Mouse (Mus musculus): ENCODE results near the gene Cald1. TPM values are rescaled to one million over a fixed set of nuclear protein-coding genes. Genes with fewer than 3 reads are reported as not detected.

The Cald1 gene
- polyA plus RNA-seq (2016; fragmentation: Nextera tagmentation; extraction: Ambion mirVana), result 342 and 370 TPM in 2 replicates

DNA sequence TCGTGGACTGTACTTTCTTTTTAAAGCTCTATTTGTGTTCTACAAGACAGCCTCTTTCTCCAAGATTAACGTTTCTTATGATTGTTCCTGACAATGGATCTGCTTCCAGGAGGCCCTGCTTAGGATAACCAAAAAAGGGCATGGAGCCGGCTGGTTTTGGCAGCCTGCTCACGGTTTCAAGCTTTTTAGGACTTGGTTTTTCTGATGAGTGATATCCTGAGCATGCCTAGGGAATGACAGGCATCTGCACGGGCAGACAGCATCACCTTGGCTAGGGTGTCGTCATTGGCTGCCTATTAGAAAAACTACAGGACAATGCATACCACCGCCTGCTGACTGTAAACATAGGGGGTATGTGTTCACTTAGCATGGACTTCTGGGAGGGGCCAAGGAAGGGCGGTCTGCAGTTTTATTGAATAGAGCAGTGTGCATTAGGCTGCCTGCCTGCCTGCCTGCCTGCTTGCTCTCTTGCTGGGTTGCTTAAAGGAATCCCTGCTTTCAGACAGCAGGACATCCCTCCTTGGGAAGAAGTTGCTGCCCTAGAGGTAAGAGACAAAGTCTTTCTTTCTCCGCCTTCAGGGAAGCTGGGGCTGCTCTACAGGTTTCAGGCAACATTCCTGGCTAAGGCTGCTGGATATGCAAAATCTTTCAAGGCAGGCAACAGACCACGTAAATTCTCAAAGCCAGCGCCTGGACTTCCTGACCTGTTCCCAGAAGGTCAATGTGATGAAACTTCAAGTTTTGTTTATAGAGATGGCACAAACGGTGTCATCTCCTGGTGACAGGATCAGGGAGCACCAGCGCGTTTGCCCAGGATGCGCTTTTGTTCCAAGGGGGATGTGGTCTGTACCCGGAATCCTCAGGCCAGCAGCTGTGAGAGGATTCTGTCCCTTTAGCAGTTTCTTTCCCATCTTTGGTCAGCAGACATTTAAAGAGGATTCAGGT, at the start of gene Cald1:
Gene Cald1 (plus strand): TSS at position 380 of the 945 bp plus-strand sequence.
- Histone ChIP-seq H3K4me1 (peaks cover 42% of the 10 kb centered on the region), H3K27me3 (no peaks in the 10 kb centered on the region), H3K9me3 (no peaks in the 10 kb centered on the region), H3K4me2 (replicated peaks) (peak within 1 kb of the TSS; percentile 58), H3K36me3 (no peaks in the 10 kb centered on the region), H3K27ac (peak within 1 kb of the TSS; percentile 88), H3K9ac (peak within 1 kb of the TSS; percentile 57), H3K4me3 (peak within 1 kb of the TSS; percentile 48)
- ATAC-seq (ENCODE audit: insufficient number of reproducible peaks, insufficient read depth, low FRiP score, low TSS enrichment), result peak; percentile 85
- 4% methylated on average over 16 of the region's 16 CpGs for WGBS

DNA sequence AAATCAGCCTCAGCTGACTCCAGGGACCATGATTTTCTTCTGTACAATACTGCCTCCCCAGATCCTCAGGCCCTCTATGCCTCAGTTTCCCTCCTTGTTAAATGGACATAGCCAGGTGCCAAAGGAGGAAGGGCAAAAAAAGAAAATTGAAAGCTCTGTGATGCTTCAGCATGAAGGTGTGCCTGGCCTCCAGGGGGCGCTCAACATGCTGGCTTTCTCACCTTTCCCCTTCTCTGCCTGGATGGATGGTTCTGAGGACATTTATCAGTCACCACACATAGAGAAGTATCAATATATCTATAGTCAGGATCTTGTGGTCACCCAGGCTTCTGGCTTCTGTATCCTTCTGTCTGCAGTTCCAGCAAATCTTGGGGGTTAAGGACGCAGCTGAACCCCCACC, 49.3 kb upstream of the Cald1 start:
- Histone ChIP-seq H3K4me2 (replicated peaks) (no peak overlapping the region), H3K27ac (no peak overlapping the region), H3K36me3 (no peaks in the 10 kb centered on the region), H3K27me3 (no peaks in the 10 kb centered on the region), H3K9ac (no peak overlapping the region), H3K9me3 (no peaks in the 10 kb centered on the region), H3K4me3 (no peak overlapping the region), H3K4me1 (peaks cover 21% of the 10 kb centered on the region)
- 44% methylated on average over 2 of the region's 2 CpGs for WGBS
- no peak for ATAC-seq (ENCODE audit: insufficient number of reproducible peaks, insufficient read depth, low FRiP score, low TSS enrichment)

DNA sequence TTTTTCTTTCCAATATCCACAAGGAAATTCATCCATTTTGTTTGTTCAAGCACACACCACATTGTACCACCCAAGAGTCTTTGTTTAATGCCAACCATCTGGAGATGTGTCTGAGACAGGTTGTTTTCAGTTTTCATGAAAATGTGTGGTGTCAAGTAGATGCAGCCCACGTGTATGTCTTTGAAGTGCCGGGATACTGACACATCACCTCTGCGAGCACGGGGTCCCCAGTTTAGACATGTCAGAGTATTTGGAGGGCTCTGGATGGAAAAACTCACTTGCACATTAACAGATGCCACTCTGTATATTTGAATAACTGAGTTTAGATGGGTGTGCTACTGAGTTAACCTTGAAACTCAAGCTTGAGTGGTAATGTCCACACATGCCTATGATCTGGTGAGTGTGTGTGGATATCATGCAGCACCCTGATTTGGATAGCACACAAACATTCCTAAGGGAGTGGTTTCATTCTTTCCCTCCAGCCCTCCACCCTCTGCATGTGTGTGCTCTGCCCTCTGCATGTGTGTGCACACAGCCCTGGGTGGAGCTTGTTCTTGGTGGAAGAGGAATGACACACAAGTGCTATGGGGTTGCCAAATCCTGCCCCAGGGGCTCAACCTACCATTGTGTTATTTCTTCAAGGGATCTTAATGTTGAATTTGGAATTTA, 45.7 kb upstream of the Cald1 start:
- no peak for ATAC-seq (ENCODE audit: insufficient number of reproducible peaks, insufficient read depth, low FRiP score, low TSS enrichment)
- Histone ChIP-seq H3K27ac (no peak overlapping the region), H3K4me2 (replicated peaks) (no peak overlapping the region), H3K36me3 (no peaks in the 10 kb centered on the region), H3K9ac (no peak overlapping the region), H3K9me3 (no peaks in the 10 kb centered on the region), H3K27me3 (no peaks in the 10 kb centered on the region), H3K4me3 (no peak overlapping the region), H3K4me1 (0 out of 2 replicates have a peak, but pooled peaks cover 4% of the 10 kb centered on the region)
- 62% methylated on average over 4 of the region's 4 CpGs for WGBS

DNA sequence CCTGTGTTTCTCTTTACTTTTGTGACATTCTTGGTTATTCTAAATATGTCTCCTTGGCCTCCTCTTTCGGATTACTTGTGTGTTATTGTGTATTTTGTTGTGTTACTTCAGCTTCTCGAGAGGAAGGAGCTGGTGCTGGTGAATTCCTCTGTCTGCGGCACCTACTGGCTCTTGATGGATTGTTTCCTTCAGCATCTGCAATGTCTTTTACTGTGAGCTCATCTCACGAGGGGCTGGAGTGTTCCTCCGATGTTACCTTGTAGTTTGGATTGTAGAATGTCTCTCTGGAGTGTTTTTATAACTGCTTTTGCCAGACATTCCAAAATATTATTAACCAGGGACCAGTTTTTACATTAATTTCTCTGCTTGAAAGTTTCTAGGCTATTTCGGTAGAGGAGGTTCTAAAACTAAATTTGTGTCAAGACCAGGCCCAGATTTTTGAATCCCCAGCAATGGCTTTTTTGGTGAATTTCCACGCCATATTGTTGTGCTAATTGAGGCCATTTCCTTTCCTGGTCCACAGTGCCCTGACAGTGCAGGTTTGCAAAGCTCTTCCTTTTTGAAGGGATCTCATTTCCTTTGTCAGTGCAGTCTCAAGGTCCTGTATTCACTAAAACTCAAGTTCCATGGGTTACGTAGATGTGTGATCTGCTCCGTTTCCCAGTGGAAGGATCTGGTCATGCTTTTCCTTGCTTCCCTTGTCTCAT, 43.9 kb upstream of the Cald1 start:
- Histone ChIP-seq H3K9ac (no peak overlapping the region), H3K27ac (no peak overlapping the region), H3K4me2 (replicated peaks) (no peak overlapping the region), H3K9me3 (no peaks in the 10 kb centered on the region), H3K4me1 (no peaks in the 10 kb centered on the region), H3K27me3 (no peaks in the 10 kb centered on the region), H3K4me3 (no peak overlapping the region), H3K36me3 (no peaks in the 10 kb centered on the region)
- no peak for ATAC-seq (ENCODE audit: insufficient number of reproducible peaks, insufficient read depth, low FRiP score, low TSS enrichment)
- WGBS, result 81% methylated on average over 9 of the region's 9 CpGs

DNA sequence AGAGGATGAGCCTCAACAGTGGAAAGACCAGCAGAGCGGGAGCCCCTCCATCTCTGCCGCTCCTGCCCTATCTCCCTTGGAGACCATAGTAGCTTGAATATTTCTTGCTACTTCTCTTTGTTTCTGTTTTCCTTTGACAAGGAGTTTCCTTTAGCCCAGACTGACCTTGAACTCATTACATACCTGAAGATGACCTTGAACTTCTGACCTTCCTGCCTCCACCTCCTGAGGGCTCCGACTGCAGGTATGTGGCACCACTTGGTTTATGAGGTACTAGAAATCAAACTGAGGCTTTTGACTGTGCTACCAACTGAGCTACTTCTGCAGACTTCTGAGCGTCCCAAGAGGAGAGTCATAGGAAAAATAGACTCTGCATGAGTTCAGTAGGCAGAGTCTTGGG, 38.8 kb upstream of the Cald1 start:
- WGBS, result 87% methylated on average over 4 of the region's 4 CpGs
- Histone ChIP-seq H3K4me1 (no peaks in the 10 kb centered on the region), H3K4me2 (replicated peaks) (no peak overlapping the region), H3K27ac (no peak overlapping the region), H3K9ac (no peak overlapping the region), H3K9me3 (no peaks in the 10 kb centered on the region), H3K36me3 (no peaks in the 10 kb centered on the region), H3K27me3 (no peaks in the 10 kb centered on the region), H3K4me3 (no peak overlapping the region)
- no peak for ATAC-seq (ENCODE audit: insufficient number of reproducible peaks, insufficient read depth, low FRiP score, low TSS enrichment)

DNA sequence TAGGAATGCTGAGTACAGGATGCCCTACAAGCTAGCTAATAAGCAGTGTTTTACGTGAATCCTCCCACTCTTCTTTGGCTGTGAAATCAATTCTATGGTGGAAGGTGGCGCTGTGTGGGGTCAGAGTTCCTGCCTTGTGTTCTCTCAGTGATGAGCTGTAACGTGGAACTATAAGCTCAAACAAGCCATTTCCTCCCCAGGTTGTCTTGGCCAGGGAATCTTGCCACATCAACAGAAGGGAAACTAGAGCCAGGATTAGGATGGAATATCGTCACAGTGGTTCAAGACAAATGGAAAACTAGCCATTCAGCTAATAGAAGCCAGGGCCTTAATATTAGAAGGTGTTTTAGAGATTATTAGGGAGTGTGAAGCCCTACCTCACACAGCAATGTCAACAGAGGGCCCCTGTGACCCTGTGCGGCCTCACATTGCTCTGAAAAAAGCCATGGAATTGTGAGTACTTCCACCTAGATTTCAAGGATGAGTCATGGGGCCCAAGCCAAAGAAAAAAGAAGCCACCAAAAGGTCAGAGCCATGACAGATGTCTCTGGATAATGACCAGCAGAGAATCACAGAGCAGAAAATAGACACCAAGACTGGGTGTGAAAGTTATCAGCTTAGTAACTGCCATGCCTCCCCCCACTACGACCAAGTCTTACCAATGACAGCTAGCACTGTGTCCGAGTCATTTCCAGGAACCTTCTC, 33.0 kb upstream of the Cald1 start:
- H3K27me3 ChIP-seq, result no peaks in the 10 kb centered on the region
- no peak overlapping the region for H3K9ac ChIP-seq
- no peaks in the 10 kb centered on the region for H3K4me1 ChIP-seq
- H3K27ac ChIP-seq, result no peak overlapping the region
- ATAC-seq (ENCODE audit: insufficient number of reproducible peaks, insufficient read depth, low FRiP score, low TSS enrichment), result no peak
- H3K36me3 ChIP-seq, result no peaks in the 10 kb centered on the region
- WGBS, result 77% methylated on average over 7 of the region's 7 CpGs
- no peak overlapping the region for H3K4me2 ChIP-seq (replicated peaks)
- H3K9me3 ChIP-seq, result no peaks in the 10 kb centered on the region
- no peak overlapping the region for H3K4me3 ChIP-seq

DNA sequence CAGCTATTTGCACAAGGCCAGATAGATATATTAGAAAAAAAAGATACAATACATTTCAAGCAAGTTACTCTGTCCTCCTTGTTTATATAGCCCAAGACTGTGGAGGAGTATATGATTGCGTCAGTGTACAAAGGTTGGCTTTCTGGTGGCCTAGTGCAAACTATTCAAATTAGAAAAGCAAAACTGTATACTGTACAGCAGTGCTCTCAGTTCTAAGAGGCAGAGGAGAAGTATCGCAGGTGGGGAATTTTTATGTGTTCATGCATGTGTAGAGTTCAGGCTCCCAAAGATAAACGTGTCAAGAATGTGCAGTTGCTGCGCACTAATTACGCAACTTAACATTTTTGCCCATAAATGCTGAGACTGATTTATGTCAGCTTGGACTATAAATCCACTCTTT, 31.0 kb upstream of the Cald1 start:
- no peaks in the 10 kb centered on the region for H3K9me3 ChIP-seq
- no peaks in the 10 kb centered on the region for H3K27me3 ChIP-seq
- no peak overlapping the region for H3K9ac ChIP-seq
- WGBS, result 88% methylated on average over 5 of the region's 5 CpGs
- no peak overlapping the region for H3K4me2 ChIP-seq (replicated peaks)
- no peak for ATAC-seq (ENCODE audit: insufficient number of reproducible peaks, insufficient read depth, low FRiP score, low TSS enrichment)
- H3K4me3 ChIP-seq, result no peak overlapping the region
- H3K27ac ChIP-seq, result no peak overlapping the region
- H3K36me3 ChIP-seq, result no peaks in the 10 kb centered on the region
- H3K4me1 ChIP-seq, result no peaks in the 10 kb centered on the region

DNA sequence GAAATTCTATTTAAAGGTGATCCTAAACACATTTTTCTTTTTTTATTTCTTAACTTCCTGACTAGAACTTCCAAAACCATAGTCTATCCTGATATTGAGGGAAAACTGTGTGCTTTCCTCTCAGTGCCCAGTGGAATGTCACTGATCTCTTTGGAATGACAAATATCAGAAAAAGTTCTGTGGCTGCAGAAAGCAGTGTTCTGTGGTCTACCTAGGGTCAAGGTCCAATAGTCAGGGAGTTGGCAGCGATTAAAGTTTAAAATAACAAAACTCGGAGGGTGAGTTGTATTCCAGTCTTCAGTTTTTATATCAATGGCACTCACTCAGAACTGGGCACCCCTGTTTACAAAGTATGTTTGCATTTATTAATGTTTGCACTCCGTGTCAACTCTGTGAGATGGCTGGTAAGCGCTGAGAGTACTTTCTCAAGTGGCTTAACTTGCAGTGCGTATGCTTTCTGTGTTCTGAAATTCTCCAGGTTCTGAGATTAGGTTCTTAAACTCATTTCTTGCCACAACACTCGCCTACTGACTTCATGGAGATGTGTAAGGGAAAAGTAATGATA, 18.7 kb upstream of the Cald1 start:
- Histone ChIP-seq H3K36me3 (no peaks in the 10 kb centered on the region), H3K4me2 (replicated peaks) (no peak overlapping the region), H3K4me1 (no peaks in the 10 kb centered on the region), H3K4me3 (no peak overlapping the region), H3K27me3 (no peaks in the 10 kb centered on the region), H3K9ac (no peak overlapping the region), H3K9me3 (no peaks in the 10 kb centered on the region), H3K27ac (no peak overlapping the region)
- 82% methylated on average over 6 of the region's 6 CpGs for WGBS
- ATAC-seq (ENCODE audit: insufficient number of reproducible peaks, insufficient read depth, low FRiP score, low TSS enrichment), result no peak

DNA sequence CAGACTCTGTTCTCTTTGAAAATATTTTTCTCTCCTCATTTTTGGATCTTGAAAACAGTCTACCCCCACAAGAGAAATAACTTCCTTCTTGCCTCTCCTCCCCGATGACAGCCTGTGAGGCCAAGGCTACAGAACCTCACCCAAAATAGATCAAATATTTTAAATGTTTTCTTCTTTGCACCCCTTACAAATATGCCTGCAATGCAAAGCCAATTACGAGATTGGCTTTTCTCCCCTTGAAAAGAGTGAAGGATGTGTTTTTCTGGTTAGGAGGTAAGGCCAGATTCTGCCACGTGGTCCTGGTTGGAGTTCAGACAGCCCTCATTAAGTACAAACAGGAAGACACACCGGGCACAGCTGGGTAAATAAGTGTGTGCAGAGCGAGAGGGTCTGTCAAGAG, 14.9 kb upstream of the Cald1 start:
- no peak overlapping the region for H3K4me2 ChIP-seq (replicated peaks)
- no peak overlapping the region for H3K9ac ChIP-seq
- 39% methylated on average over 5 of the region's 5 CpGs for WGBS
- no peaks in the 10 kb centered on the region for H3K4me1 ChIP-seq
- no peak overlapping the region for H3K4me3 ChIP-seq
- no peak overlapping the region for H3K27ac ChIP-seq
- no peaks in the 10 kb centered on the region for H3K9me3 ChIP-seq
- no peak for ATAC-seq (ENCODE audit: insufficient number of reproducible peaks, insufficient read depth, low FRiP score, low TSS enrichment)
- no peaks in the 10 kb centered on the region for H3K27me3 ChIP-seq
- no peaks in the 10 kb centered on the region for H3K36me3 ChIP-seq

DNA sequence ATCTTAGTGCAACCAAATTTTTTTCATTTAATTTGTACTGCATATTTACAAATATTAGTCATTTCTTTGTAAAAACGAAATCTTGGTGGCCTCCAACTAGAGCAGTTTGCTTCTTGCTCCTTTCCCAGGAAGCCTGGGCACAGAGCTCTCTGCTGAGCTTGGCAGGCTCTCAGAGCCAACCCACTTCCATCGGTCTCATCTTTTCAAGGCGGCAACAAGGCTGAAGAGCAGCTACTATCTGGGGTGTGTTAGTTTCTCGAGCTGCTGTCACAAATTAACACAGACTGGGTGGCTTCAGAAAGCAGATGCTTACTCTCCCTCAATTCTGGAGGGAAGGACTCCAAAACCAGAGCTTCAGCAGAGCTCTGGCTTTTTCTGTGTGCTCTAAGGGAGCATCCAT, 10.2 kb upstream of the Cald1 start:
- Histone ChIP-seq H3K36me3 (no peaks in the 10 kb centered on the region), H3K9ac (no peak overlapping the region), H3K4me2 (replicated peaks) (no peak overlapping the region), H3K27me3 (no peaks in the 10 kb centered on the region), H3K9me3 (no peaks in the 10 kb centered on the region), H3K4me1 (no peaks in the 10 kb centered on the region), H3K27ac (no peak overlapping the region), H3K4me3 (no peak overlapping the region)
- ATAC-seq (ENCODE audit: insufficient number of reproducible peaks, insufficient read depth, low FRiP score, low TSS enrichment), result no peak
- 81% methylated on average over 4 of the region's 4 CpGs for WGBS

DNA sequence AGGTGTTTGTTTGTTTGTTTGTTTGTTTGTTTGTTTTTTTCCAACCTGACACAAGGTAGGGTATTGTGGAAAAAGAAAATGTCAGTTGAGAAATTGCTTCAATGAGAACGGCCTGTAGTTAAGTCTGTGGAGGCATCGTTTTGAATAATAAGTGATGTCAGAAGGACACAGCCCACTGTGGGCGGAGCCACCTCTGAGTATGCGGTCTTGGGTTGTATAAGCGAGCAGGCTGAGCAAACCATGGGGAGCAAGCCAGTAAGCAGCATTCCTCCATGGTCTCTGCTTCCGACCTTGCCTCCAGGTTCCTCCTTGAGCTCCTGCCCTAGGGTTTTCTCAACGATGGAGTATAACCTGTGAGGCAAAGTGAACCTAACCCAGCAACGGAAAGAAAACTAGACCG, 7.6 kb upstream of the Cald1 start:
- Histone ChIP-seq H3K4me1 (no peaks in the 10 kb centered on the region), H3K27me3 (no peaks in the 10 kb centered on the region), H3K27ac (no peak overlapping the region), H3K9ac (no peak overlapping the region), H3K9me3 (no peaks in the 10 kb centered on the region), H3K4me2 (replicated peaks) (no peak overlapping the region), H3K36me3 (no peaks in the 10 kb centered on the region), H3K4me3 (no peak overlapping the region)
- 95% methylated on average over 9 of the region's 9 CpGs for WGBS
- ATAC-seq (ENCODE audit: insufficient number of reproducible peaks, insufficient read depth, low FRiP score, low TSS enrichment), result no peak
